Mouse (Mus musculus) adrenal gland (tissue): ENCODE measurements around the gene Mxd3.

Experiments
- intact Hi-C: fragments of 180-260 bp; cut with DNase I; formaldehyde crosslinking; loops from one replicate; pipeline ENCODE4 v1.15.1; 2025

Gene Mxd3

DNA sequence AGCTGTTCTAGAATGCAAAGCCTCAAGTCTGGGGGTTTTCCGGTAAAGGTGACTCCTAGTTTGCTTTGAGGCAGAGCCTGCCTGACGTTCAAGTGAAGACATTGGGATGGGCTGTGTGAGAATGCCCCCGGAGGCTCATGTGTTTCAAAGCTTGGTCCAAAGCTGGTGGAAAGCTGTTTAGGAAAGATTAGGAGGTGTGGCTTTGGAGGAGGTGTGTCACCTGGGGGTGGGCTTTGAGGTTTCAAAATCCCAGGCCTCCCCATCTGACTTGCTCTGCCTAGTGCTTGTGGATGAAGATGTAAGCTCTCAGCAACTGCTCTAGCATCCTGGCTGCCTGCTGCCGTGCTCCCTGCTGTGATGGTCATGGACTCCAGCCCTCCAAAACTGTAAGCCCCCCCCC, 6.1 kb upstream of the Mxd3 start:
- intact Hi-C loops = loop anchor here (5.0 kb wide), 1 partner anchor 42 kb away; no protein-coding TSS in a partner anchor

DNA sequence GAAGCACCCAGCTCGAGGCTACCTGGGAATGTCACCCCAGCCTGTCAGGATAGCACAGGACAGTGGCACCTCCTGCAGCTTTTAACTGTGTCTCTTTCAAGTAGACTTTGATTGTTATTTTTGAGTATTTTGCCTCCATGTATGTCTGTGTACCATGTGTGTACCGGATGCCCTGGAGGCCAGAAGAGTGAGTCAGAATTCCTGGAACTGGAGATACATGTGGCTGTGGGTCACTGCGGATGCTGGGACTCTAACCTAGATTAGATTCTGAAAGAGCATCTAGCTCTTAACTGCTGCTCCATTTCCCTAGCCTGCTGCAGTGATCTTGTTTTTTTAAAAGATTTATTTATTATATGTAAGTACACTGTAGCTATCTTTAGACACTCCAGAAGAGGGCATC, 2.7 kb upstream of the Mxd3 start:
- intact Hi-C loops = no loop called here

DNA sequence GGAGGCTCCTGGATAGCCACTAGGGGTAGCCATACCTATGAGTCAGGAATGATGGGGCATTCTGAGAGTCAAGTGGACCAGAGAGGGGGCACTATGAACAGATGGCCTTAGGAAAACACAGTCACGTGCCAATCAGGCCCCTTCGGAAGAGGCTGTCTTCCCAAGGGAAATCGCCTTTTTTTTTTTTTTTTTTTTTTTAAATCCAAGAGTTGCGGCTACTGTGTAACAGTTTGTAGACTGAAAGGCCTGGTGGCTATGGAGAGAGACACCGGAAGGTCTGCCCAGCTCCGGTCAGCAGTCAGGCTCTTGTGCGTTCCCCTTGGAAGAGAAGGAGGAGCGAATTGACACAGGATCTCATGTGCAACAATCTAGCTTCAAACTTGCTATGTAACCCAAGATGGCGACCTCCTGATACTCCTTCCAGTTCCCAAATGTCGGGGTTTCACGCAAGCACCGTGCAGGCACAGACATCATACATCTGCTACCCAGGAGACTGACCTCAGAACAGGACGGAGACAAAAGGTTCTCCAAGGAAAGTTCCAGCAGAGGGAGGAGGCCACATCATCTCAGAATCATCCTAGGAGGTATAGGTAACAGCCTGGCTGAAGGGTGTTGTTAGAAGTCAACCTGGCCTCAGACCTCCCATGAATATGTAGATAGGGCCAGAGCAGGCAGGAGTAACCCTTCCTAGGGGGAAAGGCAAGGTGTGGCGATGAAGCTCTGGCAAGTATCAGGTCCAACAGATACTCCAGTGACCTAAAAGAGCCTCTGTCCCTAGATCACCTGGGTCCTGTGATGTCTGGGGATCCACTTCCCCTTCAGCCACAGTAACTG, 1.2 kb upstream of the Mxd3 start:
- intact Hi-C loops = no loop called here

DNA sequence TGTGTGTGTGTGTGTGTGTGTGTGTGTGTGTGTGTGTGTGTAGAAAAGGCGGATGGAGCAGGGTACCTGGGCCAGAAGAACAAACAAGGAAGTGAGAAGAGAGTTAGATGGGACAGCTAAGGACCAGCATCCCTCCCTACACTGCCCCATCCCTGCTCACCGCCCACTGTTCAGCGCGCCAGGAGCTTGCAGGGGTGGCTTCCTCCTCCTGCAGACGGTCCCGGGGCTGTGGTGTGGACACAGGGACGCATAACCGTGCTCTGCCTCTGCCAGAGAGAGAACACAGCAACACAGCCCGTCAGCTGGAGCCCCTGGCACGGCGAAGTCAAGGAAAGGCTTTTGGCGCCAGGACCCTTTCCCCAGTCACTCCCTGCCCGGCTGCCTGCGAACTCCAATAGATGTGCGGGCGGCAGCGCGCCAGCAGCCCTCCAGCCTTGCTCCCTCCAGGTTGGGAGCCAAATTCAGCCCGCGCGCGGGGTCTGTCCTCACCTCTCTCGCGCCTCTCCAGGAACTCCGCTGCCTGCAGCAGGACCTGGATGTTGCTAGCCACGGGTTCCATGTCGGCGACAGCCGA, 427 bp downstream of the Mxd3 start:
- intact Hi-C loops = loop anchor here (5.0 kb wide), 1 partner anchor 33 kb away; the partner anchor contains the start of gene Lman2

DNA sequence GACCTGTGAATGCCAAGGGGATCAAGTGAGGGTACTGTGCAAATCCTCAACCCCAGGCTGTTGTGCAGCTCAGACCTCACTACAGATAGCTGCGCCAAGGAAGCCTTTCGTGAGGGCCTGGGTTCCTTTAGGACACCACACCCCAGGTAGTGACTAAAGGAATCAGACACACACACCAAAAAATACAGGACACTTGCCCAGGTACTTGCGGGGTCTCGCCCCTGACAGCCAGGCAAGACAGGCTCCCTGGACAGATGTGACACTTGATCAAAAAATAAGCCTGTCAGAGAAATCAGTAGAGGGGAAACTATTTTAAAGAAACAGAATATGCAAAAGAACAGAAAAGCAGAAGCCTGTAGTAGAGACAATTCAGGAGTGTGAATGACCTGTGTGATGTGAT, 982 bp downstream of the Mxd3 start:
- intact Hi-C loops = loop anchor here (5.0 kb wide), 1 partner anchor 34 kb away; the partner anchor contains the start of gene Lman2

DNA sequence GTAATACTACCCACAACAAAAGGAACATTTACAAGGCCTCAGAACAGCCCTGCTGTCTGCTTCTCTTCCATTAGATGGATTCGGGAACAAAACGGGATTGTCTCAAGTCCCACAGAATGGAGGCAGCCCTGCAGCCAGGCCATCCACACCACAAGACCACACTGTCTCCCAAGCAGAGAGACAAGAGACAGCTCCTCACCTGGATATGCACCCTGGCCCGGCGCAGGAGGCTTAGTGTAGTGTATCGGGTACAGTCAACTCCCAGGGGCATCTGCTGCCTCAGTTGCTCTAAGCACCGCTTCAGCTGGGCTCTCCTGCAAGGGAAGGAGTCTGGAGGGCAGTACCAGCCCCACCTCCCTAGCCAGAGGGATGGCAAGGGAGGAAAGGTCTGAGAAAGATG, 1.5 kb downstream of the Mxd3 start:
- intact Hi-C loops = loop anchor here (5.0 kb wide), 1 partner anchor 34 kb away; the partner anchor contains the start of gene Lman2

DNA sequence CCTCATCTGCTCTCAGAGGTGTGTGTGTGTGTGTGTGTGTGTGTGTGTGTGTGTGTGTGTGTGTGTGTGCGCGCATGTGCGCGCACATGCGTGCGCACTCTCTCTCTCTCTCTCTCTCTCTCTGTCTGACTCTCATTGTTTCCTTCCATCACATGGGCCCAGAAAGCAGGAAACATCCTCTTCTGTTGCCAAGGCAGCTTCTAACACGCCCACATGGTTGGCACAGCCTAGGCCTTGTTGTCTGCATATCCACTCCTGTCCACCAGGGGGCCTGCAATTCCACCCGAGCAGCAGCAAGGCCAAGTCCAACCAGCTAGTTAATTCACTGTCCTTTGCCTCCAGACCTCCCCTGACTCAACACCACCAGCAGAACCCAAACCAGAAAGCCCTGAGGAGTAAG, 2.0 kb downstream of the Mxd3 start:
- intact Hi-C loops = loop anchor here (5.0 kb wide), 1 partner anchor 35 kb away; the partner anchor contains the start of gene Lman2

DNA sequence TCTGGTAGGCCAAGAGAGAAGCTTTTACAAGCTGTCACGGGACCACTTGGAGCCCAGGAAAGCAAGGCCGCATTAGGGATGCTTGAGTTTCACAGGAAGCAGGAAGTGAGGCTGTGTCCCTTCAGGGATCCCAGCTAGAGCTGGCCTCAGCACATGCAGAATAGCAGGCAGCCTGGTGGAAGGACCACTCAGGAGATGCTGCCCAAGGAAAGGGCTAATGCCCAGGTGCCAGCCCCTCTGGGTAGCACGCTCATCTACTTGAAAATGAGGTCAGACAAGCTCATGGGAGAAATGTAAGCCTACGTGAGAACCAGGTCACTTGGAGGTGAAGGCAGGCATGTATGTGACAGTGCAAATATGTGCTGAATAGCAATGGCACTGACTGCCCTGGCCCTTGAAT, 2.5 kb downstream of the Mxd3 start:
- intact Hi-C loops = loop anchor here (5.0 kb wide), 1 partner anchor 35 kb away; the partner anchor contains the start of gene Lman2

DNA sequence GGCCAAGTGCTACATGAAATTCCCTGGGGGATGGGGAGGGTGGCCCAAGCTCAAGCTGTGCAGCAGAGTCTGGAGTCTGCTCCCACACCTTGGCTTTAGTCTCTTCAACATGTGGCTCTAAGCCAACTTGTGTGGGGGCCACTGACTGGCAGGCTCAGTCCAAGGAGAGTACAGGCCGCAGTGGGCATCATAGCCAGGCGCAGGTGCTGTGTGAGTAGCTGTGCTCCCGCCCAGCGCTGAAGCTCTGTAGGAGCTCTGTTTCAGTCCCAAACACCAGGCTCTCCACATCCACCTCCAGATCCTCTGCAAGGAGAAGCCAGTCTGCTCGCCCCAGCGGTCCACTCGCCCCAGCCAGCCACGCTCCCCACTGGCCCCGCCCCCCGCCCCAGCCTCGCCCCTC, 4.0 kb downstream of the Mxd3 start:
- intact Hi-C loops = loop anchor here (5.0 kb wide), 1 partner anchor 37 kb away; the partner anchor contains the start of gene Lman2

DNA sequence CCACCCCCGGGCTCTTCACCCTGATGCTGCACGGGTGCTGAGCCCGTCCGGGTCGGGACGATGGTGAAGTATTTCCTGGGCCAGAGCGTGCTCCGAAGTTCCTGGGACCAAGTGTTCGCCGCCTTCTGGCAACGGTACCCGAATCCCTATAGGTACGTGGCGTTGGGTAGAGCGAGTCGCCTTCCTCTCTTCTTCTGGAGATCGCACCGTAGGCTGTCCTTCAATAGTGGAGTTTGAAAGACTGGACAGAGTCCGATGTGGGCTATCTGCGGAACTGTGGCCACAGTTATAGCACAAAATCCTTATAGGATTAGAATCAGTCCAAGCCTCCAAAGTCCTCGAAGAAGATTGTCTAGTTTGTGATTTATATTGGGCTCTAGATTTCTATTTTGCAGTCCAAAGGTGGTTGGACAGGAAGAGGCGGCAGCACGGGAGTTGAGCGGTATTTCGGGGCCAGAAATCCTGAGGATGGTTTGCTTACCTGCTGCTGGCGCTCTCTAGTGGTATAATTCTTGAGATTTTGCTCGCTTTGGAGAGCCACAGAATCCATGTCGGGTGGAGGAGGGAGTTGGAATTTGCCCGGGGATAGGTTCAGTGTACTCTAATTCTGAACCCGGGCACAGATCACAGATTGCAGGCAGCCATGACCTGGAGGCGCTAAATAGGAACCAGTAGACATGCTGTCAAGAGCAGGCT, 7.3 kb downstream of the Mxd3 start:
- intact Hi-C loops = no loop called here

DNA sequence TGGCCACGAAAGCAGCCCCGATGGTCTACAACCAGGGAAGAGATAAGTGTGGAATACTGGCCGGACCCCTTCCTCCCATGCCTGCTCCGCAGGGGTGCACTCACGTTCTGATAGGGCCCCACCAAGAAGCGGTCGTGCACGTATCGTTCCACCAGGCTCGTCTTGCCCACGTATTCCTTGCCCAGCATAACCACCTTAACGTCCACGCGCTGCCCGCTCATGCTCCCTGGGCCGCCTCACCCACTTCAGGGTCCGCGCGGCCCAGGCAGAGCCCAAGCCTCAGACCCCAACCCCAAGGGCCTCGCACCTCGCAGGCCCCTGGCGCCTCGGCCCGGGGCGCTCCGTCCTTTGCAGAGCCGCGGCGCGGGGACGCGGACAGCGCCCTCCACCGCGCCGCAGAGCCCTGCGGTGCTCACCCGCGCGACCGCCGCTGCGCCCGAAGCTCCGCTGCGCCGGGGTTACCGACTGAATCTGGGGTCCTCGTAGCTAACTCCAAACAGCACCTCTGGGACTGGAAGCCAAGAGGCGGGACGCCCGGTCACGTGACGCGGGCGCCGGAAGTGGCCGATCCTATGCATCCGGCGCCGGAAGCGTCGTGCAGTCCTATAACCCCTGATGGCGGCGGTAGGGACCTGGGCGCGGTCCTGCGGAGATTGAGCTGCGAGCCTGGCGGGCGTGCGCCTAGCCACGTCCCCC, 8.0 kb downstream of the Mxd3 start, which contains the start of gene Rab24:
Gene Rab24, minus strand, starts transcription at position 513 of the 696 bp plus-strand sequence.
- intact Hi-C loops = no loop called here

DNA sequence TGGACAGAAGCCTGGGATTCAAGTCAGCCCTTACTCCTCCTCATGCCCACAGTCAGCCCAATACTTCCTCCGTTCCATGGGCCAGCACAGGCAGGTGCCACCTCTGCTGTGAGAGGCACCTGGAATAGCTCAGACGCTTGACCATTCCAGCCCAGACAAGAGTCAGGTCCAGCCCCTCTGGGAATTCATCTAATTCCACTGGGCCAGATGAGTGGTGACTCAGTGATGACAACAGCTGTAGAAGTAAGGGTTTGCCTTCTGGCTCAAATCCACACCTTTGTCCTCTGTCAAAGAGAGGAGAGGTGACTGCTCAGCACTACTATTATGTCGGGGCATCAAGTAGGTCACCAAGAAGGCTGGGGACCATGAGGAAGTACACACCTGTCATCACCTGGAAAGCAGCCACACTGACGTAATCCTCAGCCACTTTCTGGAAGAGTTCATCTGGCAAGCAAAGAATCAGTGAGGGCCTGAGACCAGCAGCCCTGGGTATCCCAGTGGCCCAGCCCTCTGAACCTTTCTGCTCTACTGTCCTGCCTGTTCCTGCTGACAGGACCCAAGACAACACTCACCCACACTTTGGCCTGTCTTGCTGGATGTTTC, 9.6 kb downstream of the Mxd3 start, which contains the start of gene Prelid1:
Gene Prelid1, plus strand, starts transcription at position 570 of the 603 bp plus-strand sequence.
- intact Hi-C loops = no loop called here

DNA sequence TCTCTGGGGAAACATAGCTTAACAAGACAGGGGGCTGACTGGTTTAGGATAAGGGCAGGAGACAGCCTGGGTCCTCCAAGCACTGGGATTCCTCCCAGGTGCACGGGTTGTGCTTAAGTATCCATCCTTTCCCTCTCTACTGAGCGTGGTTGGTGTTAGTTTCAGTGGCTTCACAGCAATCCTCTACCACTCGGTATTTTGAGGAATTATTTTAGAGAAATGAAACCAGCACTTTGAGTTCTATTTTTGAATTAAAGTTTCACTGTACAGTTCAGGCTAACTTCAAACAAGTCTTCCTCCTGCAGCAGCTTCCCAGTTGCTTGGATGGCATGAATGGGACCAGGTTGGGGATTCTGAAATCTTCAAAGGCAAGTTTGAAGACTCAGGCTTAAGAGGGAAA, 11.3 kb downstream of the Mxd3 start:
- intact Hi-C loops = no loop called here

DNA sequence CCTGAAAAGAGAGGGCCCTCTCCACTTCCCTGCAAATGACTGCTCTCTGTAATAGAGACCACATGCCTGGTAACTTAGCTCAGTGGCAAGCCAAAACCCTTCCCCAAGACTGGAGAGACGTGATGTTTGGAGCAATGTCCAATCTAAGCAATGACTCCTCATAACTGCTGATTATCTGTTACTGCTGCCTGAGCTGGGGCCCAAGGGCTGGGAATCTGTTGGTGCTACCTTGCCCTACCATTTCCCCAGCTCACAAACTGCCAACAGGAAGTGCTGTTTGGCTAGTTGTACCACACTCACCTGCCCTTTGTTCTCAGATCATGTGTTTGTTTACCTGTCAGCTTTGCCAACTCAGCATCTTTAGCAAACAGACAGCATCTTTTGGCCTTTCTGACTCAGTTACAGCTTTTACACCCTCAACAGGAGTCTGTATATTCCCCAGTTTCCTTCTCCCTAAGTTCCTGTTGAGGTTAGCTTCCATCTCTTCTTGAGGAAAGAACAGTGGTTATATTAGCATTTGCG, 14.7 kb downstream of the Mxd3 start:
- intact Hi-C loops = loop anchor here (5.0 kb wide), 1 partner anchor 38 kb away; no protein-coding TSS in a partner anchor

DNA sequence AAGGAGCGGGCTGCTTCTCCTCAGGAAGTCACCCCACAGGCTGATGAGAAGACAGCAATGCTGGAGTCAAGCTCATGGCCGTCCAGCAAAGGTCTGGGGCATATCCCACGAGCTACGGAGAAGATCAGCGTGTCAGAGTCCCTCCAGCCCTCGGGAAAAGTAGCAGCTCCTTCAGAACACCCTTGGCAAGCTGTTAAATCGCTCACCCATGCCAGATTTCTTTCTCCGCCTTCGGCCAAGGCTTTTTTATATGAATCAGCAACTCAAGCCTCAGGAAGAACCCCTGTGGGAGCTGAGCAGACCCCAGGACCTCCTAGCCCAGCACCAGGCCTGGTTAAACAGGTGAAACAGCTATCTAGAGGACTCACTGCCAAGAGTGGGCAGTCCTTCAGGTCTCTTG, 16.6 kb downstream of the Mxd3 start:
- intact Hi-C loops = loop anchor here (5.0 kb wide), 1 partner anchor 36 kb away; no protein-coding TSS in a partner anchor

DNA sequence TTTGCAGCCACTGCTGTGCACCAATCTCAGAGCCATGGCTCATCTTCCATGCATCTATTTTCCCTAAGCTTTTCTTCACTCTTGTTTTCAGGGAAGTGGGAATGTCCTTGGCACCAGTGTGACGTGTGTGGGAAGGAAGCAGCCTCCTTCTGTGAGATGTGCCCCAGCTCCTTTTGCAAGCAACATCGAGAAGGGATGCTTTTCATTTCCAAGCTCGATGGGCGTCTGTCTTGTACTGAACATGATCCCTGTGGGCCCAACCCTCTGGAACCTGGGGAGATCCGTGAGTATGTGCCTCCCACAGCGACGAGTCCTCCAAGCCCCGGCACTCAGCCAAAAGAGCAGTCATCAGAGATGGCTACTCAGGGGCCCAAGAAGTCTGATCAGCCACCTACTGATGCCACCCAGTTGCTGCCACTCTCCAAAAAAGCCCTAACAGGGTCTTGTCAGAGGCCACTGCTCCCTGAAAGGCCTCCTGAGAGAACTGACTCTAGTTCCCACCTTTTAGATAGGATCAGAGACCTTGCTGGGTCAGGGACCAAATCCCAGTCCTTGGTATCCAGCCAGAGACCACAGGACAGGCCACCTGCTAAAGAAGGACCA, 17.5 kb downstream of the Mxd3 start:
- intact Hi-C loops = loop anchor here (5.0 kb wide), 1 partner anchor 35 kb away; no protein-coding TSS in a partner anchor

DNA sequence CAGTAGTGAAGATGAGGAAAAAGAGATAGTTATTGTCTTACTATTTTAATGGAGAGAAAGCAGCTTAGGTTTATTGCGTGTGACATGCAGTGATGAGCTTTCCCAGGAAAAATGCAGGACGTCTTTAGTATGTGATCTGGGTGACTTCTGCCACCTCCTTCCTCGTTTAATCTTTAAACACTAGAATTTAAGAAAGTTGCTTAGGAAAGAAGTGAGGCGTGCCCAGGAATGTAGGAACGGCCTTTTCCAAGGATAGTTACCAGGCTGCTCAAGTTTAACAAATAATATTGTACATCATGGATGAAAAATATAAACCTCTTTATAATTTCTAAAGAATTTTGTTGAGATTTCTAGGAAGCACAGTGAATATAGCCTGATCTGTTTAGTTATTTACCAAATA, 28.7 kb downstream of the Mxd3 start:
- intact Hi-C loops = no loop called here

DNA sequence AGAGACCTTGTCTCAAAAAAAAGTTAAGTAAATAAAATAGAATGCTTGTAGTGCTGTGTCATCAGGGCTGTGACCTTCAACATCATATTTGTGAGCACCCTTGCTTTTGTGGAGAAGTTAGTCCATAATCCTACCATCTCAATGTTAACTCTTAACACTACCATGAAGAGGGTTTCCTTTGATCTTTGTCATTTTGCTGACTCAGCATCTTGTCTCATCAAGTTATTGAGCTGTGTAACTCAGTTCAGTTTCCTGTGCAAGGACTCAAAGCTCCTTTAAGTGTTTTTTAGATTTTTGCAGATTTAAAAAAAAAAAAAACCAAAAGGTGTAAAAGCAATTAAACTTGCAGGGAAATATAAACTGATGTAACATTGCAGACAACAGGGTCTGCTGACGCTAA, 32.9 kb downstream of the Mxd3 start:
- intact Hi-C loops = loop anchor here (5.0 kb wide), 1 partner anchor 74 kb away; no protein-coding TSS in a partner anchor

DNA sequence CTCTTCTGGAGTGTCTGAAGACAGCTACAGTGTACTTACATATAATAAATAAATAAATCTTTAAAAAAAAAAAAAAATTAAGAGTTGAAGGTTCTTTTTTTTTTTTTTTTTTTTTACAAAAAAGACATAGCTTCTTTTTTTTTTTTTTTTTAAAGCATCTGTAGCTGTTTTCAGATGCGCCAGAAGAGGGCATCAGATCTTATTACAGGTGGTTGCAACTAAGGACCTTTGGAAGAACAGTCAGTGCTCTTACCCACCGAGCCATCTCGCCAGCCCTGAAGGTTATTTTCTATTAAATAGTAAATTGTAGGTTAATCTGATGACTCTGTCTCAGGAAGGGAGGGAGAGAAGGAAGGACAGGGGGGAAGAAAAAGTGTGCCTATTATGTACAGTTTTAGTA, 40.8 kb downstream of the Mxd3 start:
- intact Hi-C loops = no loop called here

DNA sequence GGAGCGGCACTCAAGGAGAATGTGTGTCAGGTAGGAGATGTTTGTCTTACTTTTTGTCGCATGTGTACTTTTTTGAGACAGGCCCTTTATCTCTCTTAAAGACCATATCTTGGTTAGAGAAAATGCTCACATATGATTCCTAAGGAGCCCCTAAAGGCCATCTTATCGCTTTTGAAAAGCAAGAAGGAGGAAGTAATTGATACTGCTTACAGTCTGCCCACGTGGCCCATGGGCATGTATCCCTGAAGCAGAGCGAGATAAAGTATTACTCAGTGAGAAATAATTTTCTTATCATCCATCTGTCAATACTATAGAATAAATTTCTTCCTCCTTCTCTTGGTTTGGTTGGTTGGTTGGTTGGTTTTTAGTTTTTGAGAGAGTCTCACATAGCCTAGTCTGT, 52.0 kb downstream of the Mxd3 start:
- intact Hi-C loops = loop anchor here (5.0 kb wide), 2 partner anchors 35 to 45 kb away; no protein-coding TSS in a partner anchor
